Mouse (Mus musculus): ENCODE measurements around the gene Etfb. TPM values are rescaled to one million over a fixed set of nuclear protein-coding genes. Genes with fewer than 3 reads are reported as not detected.
"Not testable (repeated sequence)": the region's sequence is repeated elsewhere in the genome, so short reads cannot be mapped to it uniquely, and the experiment has no call there.

Gene Etfb
- 207 and 224 TPM in 2 replicates for polyA plus RNA-seq (2014; fragmentation: Nextera tagmentation; extraction: Ambion mirVana)

DNA sequence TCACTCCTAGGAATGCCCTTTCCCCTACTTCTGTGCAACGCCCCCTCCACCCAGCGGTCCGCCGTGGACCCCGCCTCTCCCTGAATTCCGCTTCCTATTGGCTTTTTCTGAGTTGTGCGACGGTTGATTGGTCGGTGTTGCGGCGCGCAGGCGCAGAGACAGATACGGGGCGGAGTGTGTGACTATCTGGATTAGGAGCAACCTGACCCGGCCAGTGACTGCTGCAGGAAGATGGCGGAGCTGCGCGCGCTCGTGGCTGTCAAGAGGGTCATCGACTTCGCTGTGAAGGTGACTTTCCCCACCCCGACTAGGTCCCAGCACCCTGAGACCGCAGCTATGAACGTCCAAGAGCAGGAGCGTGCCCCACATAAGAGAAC is at the start of gene Etfb, which contains the start of gene Gm45233:
Etfb (plus strand) TSS at position 167 of the 377 bp plus-strand sequence.
Gm45233 (plus strand) TSS at position 212 of the 377 bp plus-strand sequence.
- DNase-seq (ENCODE audit: low spot score): peak; percentile 93
- WGBS: under 1% methylated on average over 27 of the region's 27 CpGs
- no peaks in the 10 kb centered on the region for H3K36me3 ChIP-seq (ENCODE audit: control insufficient read depth, insufficient read depth, low read length)
- H3K4me3 ChIP-seq (ENCODE audit: low read depth, low read length): peak within 1 kb of the TSS; percentile 48
- H3K4me2 ChIP-seq (ENCODE audit: low read depth): peak within 1 kb of the TSS; percentile 81
- peak; percentile 96 for ATAC-seq (ENCODE audit: insufficient read depth, low FRiP score, low TSS enrichment)
- peak within 1 kb of the TSS; percentile 65 for H3K27ac ChIP-seq (ENCODE audit: low read depth, low read length)
- no peaks in the 10 kb centered on the region for H3K9me3 ChIP-seq (ENCODE audit: control insufficient read depth, low read length)
- peak within 1 kb of the TSS; percentile 70 for H3K9ac ChIP-seq (ENCODE audit: low read length)
- 0 out of 2 replicates have a peak, but pooled peaks cover 4% of the 10 kb centered on the region for H3K4me1 ChIP-seq (ENCODE audit: control insufficient read depth, insufficient read depth, low read length)
- no peaks in the 10 kb centered on the region for H3K27me3 ChIP-seq (ENCODE audit: control insufficient read depth, insufficient read depth, low read length)

DNA sequence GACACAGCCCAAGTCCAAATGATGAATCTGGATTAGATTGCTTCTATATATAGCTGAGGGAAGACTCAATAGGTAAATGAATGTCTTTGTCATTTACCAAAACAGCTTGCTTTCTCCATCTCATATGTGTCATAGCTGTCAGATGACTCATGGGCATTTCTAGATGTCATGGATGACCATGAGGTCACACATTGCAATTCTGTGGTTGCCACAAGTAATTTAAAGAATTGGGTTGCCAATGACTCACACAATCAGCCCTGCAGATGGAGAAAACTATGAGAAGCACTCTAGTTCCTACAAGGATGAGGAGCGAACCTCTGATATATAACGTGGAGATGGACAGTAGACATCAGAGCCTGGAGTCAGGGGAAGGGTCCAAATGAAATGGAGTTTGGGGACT is 44.4 kb upstream of the Etfb start:
- H3K9ac ChIP-seq (ENCODE audit: low read length): no peak overlapping the region
- no peaks in the 10 kb centered on the region for H3K4me1 ChIP-seq (ENCODE audit: control insufficient read depth, insufficient read depth, low read length)
- H3K9me3 ChIP-seq (ENCODE audit: control insufficient read depth, low read length): no peaks in the 10 kb centered on the region
- no peaks in the 10 kb centered on the region for H3K27me3 ChIP-seq (ENCODE audit: control insufficient read depth, insufficient read depth, low read length)
- no peaks in the 10 kb centered on the region for H3K36me3 ChIP-seq (ENCODE audit: control insufficient read depth, insufficient read depth, low read length)
- 79% methylated on average over 2 of the region's 2 CpGs for WGBS
- no peak overlapping the region for H3K27ac ChIP-seq (ENCODE audit: low read depth, low read length)
- ATAC-seq (ENCODE audit: insufficient read depth, low FRiP score, low TSS enrichment) (no peak), DNase-seq (ENCODE audit: low spot score) (no peak)
- no peak overlapping the region for H3K4me3 ChIP-seq (ENCODE audit: low read depth, low read length)
- no peak overlapping the region for H3K4me2 ChIP-seq (ENCODE audit: low read depth)

DNA sequence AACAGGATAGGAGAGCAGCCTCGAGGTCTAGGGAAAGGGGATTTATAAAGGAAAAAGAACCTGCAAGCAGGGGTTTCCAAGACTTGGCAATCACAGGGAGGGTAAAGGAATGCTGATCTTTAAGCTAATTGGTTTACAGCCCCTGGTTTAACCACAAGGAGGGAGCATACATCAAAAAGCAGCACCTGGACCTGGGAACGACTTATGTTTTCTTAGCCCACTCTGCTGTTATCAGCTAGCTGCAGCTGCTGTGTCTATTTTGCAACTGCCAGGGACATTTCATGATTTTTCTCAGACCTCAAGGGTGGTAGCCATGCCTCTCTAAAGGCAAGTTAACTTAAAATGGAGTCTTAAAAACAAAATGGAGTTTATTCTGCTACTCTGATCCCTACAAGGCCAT is 41.2 kb upstream of the Etfb start:
- H3K9me3 ChIP-seq (ENCODE audit: control insufficient read depth, low read length): no peaks in the 10 kb centered on the region
- no peaks in the 10 kb centered on the region for H3K4me1 ChIP-seq (ENCODE audit: control insufficient read depth, insufficient read depth, low read length)
- no peak overlapping the region for H3K9ac ChIP-seq (ENCODE audit: low read length)
- no peaks in the 10 kb centered on the region for H3K36me3 ChIP-seq (ENCODE audit: control insufficient read depth, insufficient read depth, low read length)
- 21% methylated on average over 2 of the region's 2 CpGs for WGBS
- DNase-seq (ENCODE audit: low spot score) (no peak), ATAC-seq (ENCODE audit: insufficient read depth, low FRiP score, low TSS enrichment) (no peak)
- no peak overlapping the region for H3K27ac ChIP-seq (ENCODE audit: low read depth, low read length)
- H3K4me2 ChIP-seq (ENCODE audit: low read depth): no peak overlapping the region
- no peaks in the 10 kb centered on the region for H3K27me3 ChIP-seq (ENCODE audit: control insufficient read depth, insufficient read depth, low read length)
- H3K4me3 ChIP-seq (ENCODE audit: low read depth, low read length): no peak overlapping the region

DNA sequence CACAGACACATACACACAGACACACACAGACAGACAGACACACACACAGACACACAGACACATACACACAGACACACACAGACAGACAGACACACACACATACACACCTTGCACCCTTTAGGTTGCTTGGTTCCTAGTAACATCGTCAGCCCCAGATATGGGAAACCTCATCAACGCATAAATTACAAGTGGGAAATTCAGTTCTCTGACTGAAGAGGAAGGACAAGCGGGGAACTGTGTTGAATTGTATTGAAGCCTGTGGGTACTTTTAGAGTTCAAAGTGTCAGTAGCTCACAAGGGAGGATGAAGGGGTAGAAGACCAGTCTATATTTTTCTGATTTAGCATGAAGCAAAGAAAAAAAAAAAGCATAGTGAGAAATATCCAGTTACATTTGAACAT is 36.3 kb upstream of the Etfb start:
- Histone ChIP-seq H3K36me3 (ENCODE audit: control insufficient read depth, insufficient read depth, low read length) (no peaks in the 10 kb centered on the region), H3K27ac (ENCODE audit: low read depth, low read length) (no peak overlapping the region), H3K4me2 (ENCODE audit: low read depth) (no peak overlapping the region), H3K27me3 (ENCODE audit: control insufficient read depth, insufficient read depth, low read length) (no peaks in the 10 kb centered on the region), H3K9me3 (ENCODE audit: control insufficient read depth, low read length) (no peaks in the 10 kb centered on the region), H3K4me1 (ENCODE audit: control insufficient read depth, insufficient read depth, low read length) (no peaks in the 10 kb centered on the region), H3K4me3 (ENCODE audit: low read depth, low read length) (no peak overlapping the region), H3K9ac (ENCODE audit: low read length) (no peak overlapping the region)
- ATAC-seq (ENCODE audit: insufficient read depth, low FRiP score, low TSS enrichment) (no peak), DNase-seq (ENCODE audit: low spot score) (no peak)
- WGBS: 84% methylated on average over 3 of the region's 3 CpGs

DNA sequence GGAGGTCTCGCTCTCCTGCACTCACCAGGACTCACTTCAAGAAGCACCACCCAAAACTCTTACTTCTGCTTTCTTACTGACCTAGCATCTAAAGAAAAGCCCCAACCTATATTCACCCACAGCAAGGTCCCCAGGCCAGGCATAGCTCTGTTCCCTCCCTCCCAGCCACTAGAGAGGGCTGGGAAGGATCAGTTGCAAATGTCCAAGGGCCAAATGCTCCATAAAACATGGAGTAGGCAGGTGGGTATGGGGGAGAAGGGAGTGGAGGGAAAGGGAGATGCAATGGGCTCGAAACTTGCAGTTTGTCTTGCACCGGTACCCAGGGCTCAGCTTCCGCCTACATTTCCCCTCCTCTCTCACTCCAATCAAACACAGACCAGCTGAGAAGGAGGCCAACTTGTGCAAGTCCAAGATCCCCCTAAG is 35.7 kb upstream of the Etfb start, which contains the start of gene Siglecg:
Siglecg (plus strand) TSS at position 74 of the 423 bp plus-strand sequence.
- 81% methylated on average over 4 of the region's 4 CpGs for WGBS
- no peak within 1 kb of the TSS for H3K4me2 ChIP-seq (ENCODE audit: low read depth)
- no peaks in the 10 kb centered on the region for H3K4me1 ChIP-seq (ENCODE audit: control insufficient read depth, insufficient read depth, low read length)
- H3K27ac ChIP-seq (ENCODE audit: low read depth, low read length): no peak within 1 kb of the TSS
- ATAC-seq (ENCODE audit: insufficient read depth, low FRiP score, low TSS enrichment) (no peak), DNase-seq (ENCODE audit: low spot score) (no peak)
- no peaks in the 10 kb centered on the region for H3K9me3 ChIP-seq (ENCODE audit: control insufficient read depth, low read length)
- no peak within 1 kb of the TSS for H3K4me3 ChIP-seq (ENCODE audit: low read depth, low read length)
- no peaks in the 10 kb centered on the region for H3K36me3 ChIP-seq (ENCODE audit: control insufficient read depth, insufficient read depth, low read length)
- no peaks in the 10 kb centered on the region for H3K27me3 ChIP-seq (ENCODE audit: control insufficient read depth, insufficient read depth, low read length)
- no peak within 1 kb of the TSS for H3K9ac ChIP-seq (ENCODE audit: low read length)

DNA sequence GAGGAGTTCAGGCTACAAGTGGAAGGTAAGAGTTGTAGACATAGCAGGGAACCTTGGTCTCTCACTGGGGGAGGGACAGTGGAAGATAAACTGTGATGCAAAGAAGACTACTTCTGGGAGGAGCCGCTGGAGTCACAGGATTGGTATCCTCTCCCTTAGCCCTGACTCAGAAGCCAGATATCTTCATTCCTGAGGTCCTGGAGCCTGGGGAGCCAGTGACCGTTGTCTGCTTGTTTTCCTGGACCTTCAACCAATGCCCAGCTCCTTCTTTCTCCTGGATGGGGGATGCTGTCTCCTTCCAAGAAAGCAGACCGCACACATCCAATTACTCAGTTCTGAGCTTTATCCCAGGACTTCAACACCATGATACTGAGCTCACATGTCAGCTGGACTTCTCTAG is 34.8 kb upstream of the Etfb start:
- ATAC-seq (ENCODE audit: insufficient read depth, low FRiP score, low TSS enrichment): no peak
- no peak overlapping the region for H3K9ac ChIP-seq (ENCODE audit: low read length)
- no peak overlapping the region for H3K27ac ChIP-seq (ENCODE audit: low read depth, low read length)
- H3K36me3 ChIP-seq (ENCODE audit: control insufficient read depth, insufficient read depth, low read length): no peaks in the 10 kb centered on the region
- WGBS: 81% methylated on average over 3 of the region's 3 CpGs
- no peaks in the 10 kb centered on the region for H3K4me1 ChIP-seq (ENCODE audit: control insufficient read depth, insufficient read depth, low read length)
- no peaks in the 10 kb centered on the region for H3K27me3 ChIP-seq (ENCODE audit: control insufficient read depth, insufficient read depth, low read length)
- H3K9me3 ChIP-seq (ENCODE audit: control insufficient read depth, low read length): no peaks in the 10 kb centered on the region
- no peak overlapping the region for H3K4me3 ChIP-seq (ENCODE audit: low read depth, low read length)
- no peak overlapping the region for H3K4me2 ChIP-seq (ENCODE audit: low read depth)
- DNase-seq (ENCODE audit: low spot score): no peak

DNA sequence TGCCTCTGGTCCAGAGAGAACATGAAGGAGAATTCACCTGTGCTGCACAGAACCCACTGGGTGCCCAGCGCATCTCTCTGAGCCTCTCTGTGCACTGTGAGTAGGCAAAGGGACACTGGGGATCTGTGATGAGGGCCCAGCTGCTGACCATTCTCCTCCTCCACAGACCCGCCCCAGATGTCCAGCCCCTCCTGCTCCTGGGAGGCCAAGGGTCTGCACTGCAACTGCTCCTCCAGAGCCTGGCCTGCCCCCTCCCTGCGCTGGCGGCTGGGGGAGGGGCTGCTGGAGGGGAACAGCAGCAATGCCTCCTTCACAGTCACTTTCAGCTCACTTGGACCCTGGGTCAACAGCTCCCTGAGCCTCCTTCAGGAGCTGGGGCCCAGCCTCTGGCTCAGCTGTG is 32.2 kb upstream of the Etfb start:
- not testable (repeated sequence) for H3K36me3 ChIP-seq (ENCODE audit: control insufficient read depth, insufficient read depth, low read length); H3K4me3 ChIP-seq (ENCODE audit: low read depth, low read length); H3K27me3 ChIP-seq (ENCODE audit: control insufficient read depth, insufficient read depth, low read length); H3K27ac ChIP-seq (ENCODE audit: low read depth, low read length); H3K9ac ChIP-seq (ENCODE audit: low read length); DNase-seq (ENCODE audit: low spot score); H3K4me1 ChIP-seq (ENCODE audit: control insufficient read depth, insufficient read depth, low read length); ATAC-seq (ENCODE audit: insufficient read depth, low FRiP score, low TSS enrichment); H3K4me2 ChIP-seq (ENCODE audit: low read depth); H3K9me3 ChIP-seq (ENCODE audit: control insufficient read depth, low read length)
- 33% methylated on average over 4 of the region's 4 CpGs for WGBS

DNA sequence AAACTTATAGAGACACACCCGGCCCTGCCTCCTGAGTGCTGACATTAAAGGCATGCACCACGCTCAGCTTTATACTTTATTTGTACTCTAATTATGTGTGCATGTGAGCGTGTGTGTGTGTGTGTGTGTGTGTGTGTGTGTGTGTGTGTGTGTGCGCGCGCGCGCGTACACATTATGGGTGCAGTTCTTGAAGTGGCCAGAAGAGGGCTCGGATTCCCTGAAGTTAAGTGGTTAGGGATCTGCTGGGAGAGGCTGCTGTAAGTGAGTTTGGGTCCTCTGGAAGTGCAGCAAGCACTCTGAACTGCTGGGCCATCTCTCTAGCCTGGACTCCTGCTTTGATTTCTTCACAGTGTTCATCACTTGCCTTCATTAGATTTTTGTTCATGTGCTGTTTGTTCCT is 26.6 kb upstream of the Etfb start:
- H3K4me2 ChIP-seq (ENCODE audit: low read depth): no peak overlapping the region
- no peak overlapping the region for H3K27ac ChIP-seq (ENCODE audit: low read depth, low read length)
- no peaks in the 10 kb centered on the region for H3K27me3 ChIP-seq (ENCODE audit: control insufficient read depth, insufficient read depth, low read length)
- H3K36me3 ChIP-seq (ENCODE audit: control insufficient read depth, insufficient read depth, low read length): no peaks in the 10 kb centered on the region
- no peaks in the 10 kb centered on the region for H3K9me3 ChIP-seq (ENCODE audit: control insufficient read depth, low read length)
- DNase-seq (ENCODE audit: low spot score): no peak
- 82% methylated on average over 10 of the region's 10 CpGs for WGBS
- no peaks in the 10 kb centered on the region for H3K4me1 ChIP-seq (ENCODE audit: control insufficient read depth, insufficient read depth, low read length)
- no peak overlapping the region for H3K9ac ChIP-seq (ENCODE audit: low read length)
- no peak overlapping the region for H3K4me3 ChIP-seq (ENCODE audit: low read depth, low read length)
- no peak for ATAC-seq (ENCODE audit: insufficient read depth, low FRiP score, low TSS enrichment)

DNA sequence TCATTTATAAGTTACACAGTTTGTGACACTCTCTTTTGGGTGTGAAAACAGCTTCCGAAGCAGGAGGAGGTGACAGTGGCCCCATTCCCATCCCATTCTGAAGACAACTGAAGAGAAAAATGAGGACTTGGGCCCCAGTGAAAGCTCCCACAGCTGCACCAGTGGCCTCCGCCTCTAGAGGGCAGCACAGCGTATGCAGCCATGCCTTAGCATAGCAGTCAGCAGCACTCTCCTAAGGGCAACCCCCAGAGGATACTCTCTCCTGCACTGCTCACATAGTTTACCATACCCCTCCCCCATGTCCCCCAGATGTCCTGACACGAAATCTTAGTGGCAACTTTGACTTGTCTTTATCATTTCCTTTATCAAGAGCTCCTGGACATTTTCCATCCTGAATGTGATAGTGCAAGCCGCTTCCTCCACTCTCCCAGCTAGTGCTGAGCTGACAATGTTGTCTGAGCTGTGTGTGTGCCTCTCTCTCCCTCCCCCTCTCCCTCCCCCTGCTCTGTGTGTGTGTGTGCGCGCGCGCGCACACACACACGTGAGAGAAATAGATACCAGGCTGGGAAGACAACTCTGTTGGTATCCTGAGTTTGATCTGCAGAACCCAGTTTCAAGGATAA is 20.8 kb upstream of the Etfb start:
- Histone ChIP-seq H3K36me3 (ENCODE audit: control insufficient read depth, insufficient read depth, low read length) (no peaks in the 10 kb centered on the region), H3K9ac (ENCODE audit: low read length) (no peak overlapping the region), H3K27me3 (ENCODE audit: control insufficient read depth, insufficient read depth, low read length) (no peaks in the 10 kb centered on the region), H3K4me3 (ENCODE audit: low read depth, low read length) (no peak overlapping the region), H3K4me2 (ENCODE audit: low read depth) (no peak overlapping the region), H3K4me1 (ENCODE audit: control insufficient read depth, insufficient read depth, low read length) (no peaks in the 10 kb centered on the region), H3K27ac (ENCODE audit: low read depth, low read length) (no peak overlapping the region), H3K9me3 (ENCODE audit: control insufficient read depth, low read length) (no peaks in the 10 kb centered on the region)
- peak; percentile 75; the same call in 1 of the 2 replicates for ATAC-seq (ENCODE audit: insufficient read depth, low FRiP score, low TSS enrichment)
- DNase-seq (ENCODE audit: low spot score): peak; percentile 83
- WGBS: 16% methylated on average over 11 of the region's 11 CpGs

Measured in neural tube, embryonic 11.5 days (tissue).